Mouse (Mus musculus) heart, adult 2 months (tissue): ENCODE measurements around the gene Ugt1a5. TPM values are rescaled to one million over a fixed set of nuclear protein-coding genes. Genes with fewer than 3 reads are reported as not detected.

Experiments
- DNase-seq, 2 experiments: peaks; one replicate each; pipeline ENCODE4 v3.0.0; 2021
- H3K27ac ChIP-seq: fragments of 200-600 bp; 2 replicates; pipeline ENCODE4 v1.8.1; 2022
- H3K27me3 ChIP-seq: fragments of 200-500 bp; 2 replicates; pipeline ENCODE4 v1.6.1; 2012; ENCODE audit warnings: mild to moderate bottlenecking, low read length, inconsistent platforms, mixed read lengths; ENCODE audit not compliant: control insufficient read depth, insufficient read depth
- H3K36me3 ChIP-seq: fragments of 200-500 bp; 2 replicates; pipeline ENCODE4 v1.6.1; 2012; ENCODE audit warnings: low read length, inconsistent platforms; ENCODE audit not compliant: control insufficient read depth, insufficient read depth
- H3K4me1 ChIP-seq: fragments of 200-500 bp; 2 replicates; pipeline ENCODE4 v1.6.1; 2011; ENCODE audit warnings: low read length; ENCODE audit not compliant: control insufficient read depth, insufficient read depth
- H3K4me3 ChIP-seq: fragments of 200-600 bp; 2 replicates; pipeline ENCODE4 v1.8.1; 2022
- H3K79me2 ChIP-seq: fragments of 200-500 bp; replicated peaks from 2 replicates; pipeline ENCODE4 v1.6.1; 2012; ENCODE audit warnings: mild to moderate bottlenecking, inconsistent platforms, low read length, moderate library complexity, mixed read lengths; ENCODE audit not compliant: control insufficient read depth, insufficient read depth
- H3K9ac ChIP-seq: fragments of 200-500 bp; 2 replicates; pipeline ENCODE4 v1.6.1; 2012; ENCODE audit warnings: low read depth, mild to moderate bottlenecking, control low read depth, inconsistent platforms, low read length, mixed read lengths
- CTCF ChIP-seq: fragments of 200-600 bp; IDR thresholded peaks from 2 replicates; pipeline ENCODE4 v1.8.1; 2022; ENCODE audit warnings: antibody characterized with exemption, mild to moderate bottlenecking, moderate library complexity
- EP300 ChIP-seq: fragments of 200-500 bp; IDR thresholded peaks from 2 replicates; pipeline ENCODE4 v1.6.1; 2011; ENCODE audit warnings: low read depth, low read length, control low read depth; ENCODE audit not compliant: insufficient read depth
- POLR2A ChIP-seq: fragments of 200-500 bp; IDR thresholded peaks from 2 replicates; pipeline ENCODE4 v1.6.1; 2011; ENCODE audit warnings: mild to moderate bottlenecking, low read depth, low read length, control low read depth; ENCODE audit not compliant: insufficient read depth
- WGBS: fragments of 180-500 bp; shearing (Covaris S2); methylation state at CpG from one replicate; pipeline ENCODE4 v1.1.7; 2018; 5-methylcytosine and 5-hydroxymethylcytosine counted together
- intact Hi-C: fragments of 180-260 bp; cut with DNase I; formaldehyde crosslinking; loops from one replicate; pipeline ENCODE4 v1.15.1; 2025
- polyA plus RNA-seq: library from polyadenylated mRNA; depleted of rRNA; stranded (reverse); fragments of >200 nt; gene quantifications from 2 replicates; pipeline ENCODE4 v1.2.3, GENCODE M21; 2012
- total RNA-seq, 2 experiments: library from RNA; stranded (reverse); gene quantifications; 2 replicates each; pipeline ENCODE4 v1.2.3; 2021

The Ugt1a5 gene
- total and polyA plus RNA-seq, 3 experiments = not detected

DNA sequence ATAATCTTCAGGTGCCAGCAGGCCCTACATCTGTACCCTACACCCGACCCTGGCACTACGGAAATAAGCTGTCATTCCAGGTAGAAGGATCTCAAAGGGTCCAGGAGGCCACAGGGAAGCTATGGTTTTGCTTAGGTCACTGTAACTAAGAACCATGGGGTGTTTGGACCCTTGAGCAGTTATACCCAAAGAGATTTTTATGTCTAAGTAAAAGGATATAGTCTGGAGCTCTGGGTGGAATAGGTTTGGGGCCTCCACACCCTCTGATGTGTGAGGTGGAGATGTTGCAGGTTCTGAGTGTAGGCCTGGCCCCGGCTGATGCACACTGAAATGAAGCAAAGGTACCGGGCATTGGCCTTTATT is 68.4 kb downstream of the Ugt1a5 start:
- H3K4me3 ChIP-seq = no peak overlapping the region
- no peaks in the 10 kb centered on the region for H3K79me2 ChIP-seq
- no peak for DNase-seq
- H3K9ac ChIP-seq = no peak overlapping the region
- H3K27ac ChIP-seq = no peak overlapping the region
- intact Hi-C loops = no loop called here
- 57% methylated on average over 4 of the region's 4 CpGs for WGBS
- no peaks in the 10 kb centered on the region for H3K27me3 ChIP-seq
- no peaks in the 10 kb centered on the region for H3K36me3 ChIP-seq
- no peak for TF ChIP-seq POLR2A
- no peak for TF ChIP-seq CTCF
- no peak for TF ChIP-seq EP300
- no peaks in the 10 kb centered on the region for H3K4me1 ChIP-seq

DNA sequence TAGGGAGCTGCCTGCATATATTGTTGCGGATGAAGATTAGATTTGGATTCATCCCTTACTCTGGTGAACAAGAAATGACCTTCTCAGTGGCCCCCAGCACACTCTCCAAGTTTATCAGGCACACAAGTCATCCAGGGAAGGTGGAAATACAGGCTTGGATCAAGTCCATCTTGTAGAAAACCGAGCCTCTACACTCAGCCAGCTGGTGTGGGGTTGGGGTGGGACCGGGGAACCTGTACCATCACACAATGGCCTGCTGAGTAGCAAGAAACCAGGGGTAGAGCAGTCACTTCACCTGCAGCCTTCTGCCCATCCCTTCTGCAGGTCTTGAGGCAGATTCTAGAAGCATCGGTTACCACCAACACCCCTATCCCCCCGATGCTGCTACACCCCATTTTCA is 68.8 kb downstream of the Ugt1a5 start:
- no peaks in the 10 kb centered on the region for H3K4me1 ChIP-seq
- H3K4me3 ChIP-seq = no peak overlapping the region
- H3K9ac ChIP-seq = no peak overlapping the region
- H3K79me2 ChIP-seq = no peaks in the 10 kb centered on the region
- H3K27me3 ChIP-seq = no peaks in the 10 kb centered on the region
- intact Hi-C loops = no loop called here
- H3K27ac ChIP-seq = no peak overlapping the region
- no peaks in the 10 kb centered on the region for H3K36me3 ChIP-seq
- DNase-seq = no peak
- 40% methylated on average over 5 of the region's 5 CpGs for WGBS
- TF ChIP-seq EP300 (no peak), CTCF (no peak), POLR2A (no peak)

DNA sequence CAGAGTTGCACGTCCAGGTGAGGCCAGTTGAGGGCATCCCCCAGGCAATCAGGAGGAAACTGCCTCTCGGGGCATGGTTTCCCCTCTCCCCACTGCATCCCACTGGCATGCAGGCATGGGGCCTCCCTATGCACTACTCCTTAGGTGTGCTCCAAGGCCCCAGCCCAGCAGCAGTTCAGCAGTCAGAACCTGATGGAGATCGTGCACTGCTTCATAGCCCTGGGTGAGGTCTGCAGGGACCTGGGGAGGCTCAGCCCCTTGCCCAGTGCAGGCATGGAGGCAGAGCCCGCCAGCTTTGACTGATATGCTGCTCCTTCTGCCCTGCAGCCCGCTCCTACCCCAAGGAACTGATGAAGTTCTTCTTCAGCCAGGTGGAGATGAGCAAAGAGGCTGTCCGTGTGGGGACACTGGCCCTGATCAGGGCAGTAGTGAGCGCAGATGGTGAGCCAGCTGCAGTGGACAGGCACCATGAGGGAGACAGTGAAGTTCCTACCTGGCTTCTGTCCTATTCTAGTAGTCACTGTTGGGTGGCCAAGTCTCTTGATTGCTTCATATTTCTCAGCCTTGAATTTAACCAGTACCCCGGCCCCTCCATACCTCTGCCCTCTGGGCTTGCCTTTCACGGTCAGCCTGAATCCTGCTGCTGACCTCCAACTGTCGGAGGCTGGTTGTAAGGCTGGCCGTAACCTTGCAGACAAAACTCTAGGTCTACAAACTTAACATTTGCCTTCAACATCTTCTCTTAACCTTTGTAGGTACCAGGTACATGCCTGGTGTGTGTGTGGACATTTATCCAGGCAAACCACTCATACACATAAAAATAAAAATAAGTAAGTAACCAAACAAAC is 69.5 kb downstream of the Ugt1a5 start:
- 55% methylated on average over 11 of the region's 11 CpGs for WGBS
- no peak for TF ChIP-seq CTCF
- TF ChIP-seq EP300 = no peak
- DNase-seq = no peak

DNA sequence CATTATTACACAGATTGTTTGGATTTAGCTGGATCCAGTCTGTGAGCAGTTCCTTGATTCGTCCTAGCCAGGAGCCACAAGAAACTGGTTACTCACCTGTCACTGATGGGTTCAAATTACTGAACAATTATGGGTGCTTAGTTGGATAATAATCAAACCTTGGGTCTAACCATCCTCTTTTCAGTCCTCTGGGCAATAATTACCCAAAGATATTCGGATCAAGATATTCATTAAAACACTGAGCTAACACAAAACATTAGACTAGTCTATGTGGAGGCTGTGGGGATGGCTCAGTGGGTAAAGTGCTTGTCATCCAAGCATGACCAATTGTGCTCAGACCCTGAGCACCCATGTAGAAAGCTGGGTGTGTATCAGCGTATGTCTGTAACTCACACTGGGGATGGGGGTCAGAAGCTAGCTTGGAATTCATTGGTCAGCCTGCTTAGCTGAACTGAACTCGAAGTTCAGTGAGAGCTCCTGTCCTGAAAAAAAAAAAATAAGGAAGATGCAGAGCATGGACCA is 70.1 kb downstream of the Ugt1a5 start:
- no peak overlapping the region for H3K4me3 ChIP-seq
- intact Hi-C loops = no loop called here
- no peak for DNase-seq
- H3K27ac ChIP-seq = no peak overlapping the region
- no peak overlapping the region for H3K9ac ChIP-seq
- TF ChIP-seq CTCF (no peak), EP300 (no peak), POLR2A (no peak)
- WGBS = 44% methylated on average over 4 of the region's 4 CpGs
- no peaks in the 10 kb centered on the region for H3K27me3 ChIP-seq
- H3K36me3 ChIP-seq = no peaks in the 10 kb centered on the region
- no peaks in the 10 kb centered on the region for H3K4me1 ChIP-seq
- H3K79me2 ChIP-seq = no peaks in the 10 kb centered on the region

More for the DNA sequence above, 69.5 kb downstream of the Ugt1a5 start:
- no peaks in the 10 kb centered on the region for H3K79me2 ChIP-seq
- no peaks in the 10 kb centered on the region for H3K4me1 ChIP-seq
- no peak overlapping the region for H3K4me3 ChIP-seq
- H3K27ac ChIP-seq = no peak overlapping the region
- intact Hi-C loops = no loop called here
- no peaks in the 10 kb centered on the region for H3K27me3 ChIP-seq
- no peaks in the 10 kb centered on the region for H3K36me3 ChIP-seq
- H3K9ac ChIP-seq = no peak overlapping the region

DNA sequence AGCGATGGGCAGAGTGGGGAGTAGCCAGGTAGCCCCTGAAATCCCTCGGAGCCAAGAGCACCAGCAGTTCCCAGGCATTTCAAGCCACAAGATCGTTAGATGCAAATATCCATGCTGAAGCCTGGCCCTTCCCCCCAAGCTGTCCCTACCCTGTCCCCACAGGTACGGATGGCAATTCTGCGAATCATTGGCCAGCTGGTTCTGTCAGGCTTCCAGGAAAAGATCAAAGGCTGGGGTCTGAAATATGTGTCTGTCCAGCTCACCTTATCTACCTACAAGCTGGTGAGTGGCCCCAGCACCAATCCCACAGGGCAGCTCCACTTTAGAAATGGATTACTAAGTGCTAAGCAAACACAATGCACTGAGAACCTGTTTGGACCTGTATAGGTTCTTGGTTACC is 71.5 kb downstream of the Ugt1a5 start:
- no peak overlapping the region for H3K9ac ChIP-seq
- no peak for DNase-seq
- intact Hi-C loops = no loop called here

DNA sequence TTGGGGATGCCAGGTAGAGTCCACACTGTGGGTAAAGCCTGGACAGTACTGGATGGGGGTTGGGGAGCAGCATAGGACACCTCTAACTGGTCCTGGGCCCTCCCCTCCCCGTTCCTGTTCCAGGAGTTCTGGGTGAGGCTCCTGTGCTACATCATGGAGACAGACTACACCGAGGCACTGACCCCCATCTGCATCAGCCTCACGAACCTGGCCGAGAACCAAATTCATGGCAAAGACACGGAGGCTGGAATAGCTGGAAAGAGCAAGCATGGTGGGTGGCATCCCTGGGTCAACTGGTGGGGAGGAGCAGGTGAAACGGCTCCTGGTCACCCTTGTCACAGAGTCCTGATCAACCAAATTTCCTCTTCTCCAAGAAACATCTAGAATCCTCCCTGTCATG is 73.0 kb downstream of the Ugt1a5 start:
- no peak for DNase-seq
- TF ChIP-seq EP300 = no peak
- no peak for TF ChIP-seq CTCF
- TF ChIP-seq POLR2A = no peak
- 68% methylated on average over 6 of the region's 6 CpGs for whole genome bisulfite sequencing
- Histone ChIP-seq H3K27ac (no peak overlapping the region), H3K4me3 (no peak overlapping the region), H3K4me1 (no peaks in the 10 kb centered on the region), H3K9ac (no peak overlapping the region), H3K27me3 (no peaks in the 10 kb centered on the region), H3K79me2 (no peaks in the 10 kb centered on the region), H3K36me3 (no peaks in the 10 kb centered on the region)
- intact Hi-C loops = no loop called here

More for the DNA sequence above, 71.5 kb downstream of the Ugt1a5 start:
- H3K27ac ChIP-seq = no peak overlapping the region
- H3K27me3 ChIP-seq = no peaks in the 10 kb centered on the region
- TF ChIP-seq CTCF (no peak), EP300 (no peak), POLR2A (no peak)
- H3K79me2 ChIP-seq = no peaks in the 10 kb centered on the region
- H3K4me1 ChIP-seq = no peaks in the 10 kb centered on the region
- WGBS = 64% methylated on average over 5 of the region's 5 CpGs
- no peaks in the 10 kb centered on the region for H3K36me3 ChIP-seq
- no peak overlapping the region for H3K4me3 ChIP-seq
